Mouse (Mus musculus): ENCODE measurements at regions not wholly inside any gene's neighbourhood (a gene's known extent, or its start where the extent isn't known, plus 50 kb on each side); places are given as distances from the start of the nearest gene placed in this dataset.

DNA sequence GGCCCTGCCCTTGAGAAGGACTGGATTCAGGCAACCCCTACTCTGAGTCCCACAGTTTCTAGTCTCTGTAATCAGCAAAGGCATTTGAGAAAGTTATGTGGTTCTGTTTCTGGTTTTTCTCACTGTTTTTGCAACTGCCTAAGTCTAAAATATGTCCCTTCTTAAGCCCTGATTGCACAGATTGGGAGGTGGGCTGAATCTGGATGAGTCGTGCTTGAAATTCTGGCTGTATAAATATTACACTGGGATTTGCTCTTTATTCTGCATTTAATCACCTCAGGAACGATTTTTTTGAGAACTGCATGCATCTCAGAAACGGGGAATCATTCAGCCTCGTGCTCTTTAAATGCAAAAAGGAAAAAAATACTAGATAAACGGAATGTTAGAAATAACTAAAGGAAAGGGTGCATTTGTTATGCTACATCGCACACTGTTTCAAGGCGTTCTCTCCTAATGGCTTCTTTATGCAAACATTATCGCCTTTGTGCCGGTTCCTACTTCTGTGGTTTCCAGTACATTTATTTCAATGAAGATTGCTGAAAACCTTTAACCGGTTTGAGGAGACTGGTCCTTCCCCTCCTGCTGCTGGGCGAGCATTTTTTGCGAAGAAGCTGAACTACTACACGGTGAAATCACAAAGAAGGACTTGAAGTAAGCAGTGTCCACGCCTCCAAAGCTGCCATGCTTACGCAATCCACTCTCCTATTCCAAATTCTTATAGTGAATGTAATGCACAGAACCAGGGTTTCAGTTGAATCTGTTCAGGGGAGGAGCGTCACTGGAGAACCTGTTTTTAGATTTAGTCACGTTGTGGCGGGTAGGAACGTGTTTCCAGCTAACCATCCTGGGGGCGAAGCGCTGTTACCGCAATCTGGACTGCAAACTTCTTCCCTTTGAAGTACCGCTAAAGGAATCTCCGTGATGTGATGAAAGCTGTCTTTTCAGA, 327.8 kb upstream of the Nrp1 start:
- DNase-seq = no peak
- intact Hi-C loops (cut with DNase I) = no loop called here

DNA sequence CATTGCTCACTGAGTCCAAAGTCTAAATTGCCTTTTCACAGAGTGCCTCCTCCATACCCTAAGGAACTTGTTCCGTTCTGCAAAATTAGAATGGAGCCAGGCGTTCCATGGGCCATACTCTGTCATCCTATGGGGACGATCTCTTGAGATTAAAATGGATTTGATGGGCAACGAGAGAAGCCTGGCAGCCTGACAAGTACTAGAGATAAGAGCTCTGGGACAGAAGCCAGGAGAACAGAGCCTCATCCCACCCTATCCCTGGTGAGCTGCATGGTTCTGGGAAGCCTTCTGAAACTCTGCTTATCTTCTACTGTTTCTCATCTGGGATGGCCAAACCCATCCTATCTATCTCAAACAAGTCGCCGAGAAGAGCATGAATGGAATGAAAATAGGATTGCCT, 324.3 kb upstream of the Nrp1 start:
- intact Hi-C loops (cut with DNase I) = no loop called here
- peak in 1 of 2 experiments; percentile 35 for DNase-seq

DNA sequence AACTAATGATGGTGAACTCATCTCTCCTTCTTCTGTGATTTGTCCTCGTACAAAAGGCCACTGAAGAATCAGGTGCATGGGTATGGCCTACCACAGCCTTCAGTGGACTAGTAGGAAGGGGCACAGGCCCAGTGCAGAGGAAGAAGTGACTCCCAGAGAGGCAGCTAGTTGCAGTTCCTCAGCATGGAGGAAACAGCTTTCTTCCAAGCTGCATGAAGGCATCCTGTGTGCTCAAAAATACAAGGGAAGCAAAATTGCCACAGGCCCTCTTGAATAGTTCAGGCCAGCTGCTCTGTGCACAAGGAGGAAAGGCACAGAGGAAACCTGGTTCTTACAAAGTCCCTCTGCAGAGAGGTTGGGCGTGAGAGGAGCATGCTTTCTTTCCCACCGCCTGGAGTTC, 322.7 kb upstream of the Nrp1 start:
- intact Hi-C loops (cut with DNase I) = no loop called here
- peak in 1 of 2 experiments; percentile 12 for DNase-seq

DNA sequence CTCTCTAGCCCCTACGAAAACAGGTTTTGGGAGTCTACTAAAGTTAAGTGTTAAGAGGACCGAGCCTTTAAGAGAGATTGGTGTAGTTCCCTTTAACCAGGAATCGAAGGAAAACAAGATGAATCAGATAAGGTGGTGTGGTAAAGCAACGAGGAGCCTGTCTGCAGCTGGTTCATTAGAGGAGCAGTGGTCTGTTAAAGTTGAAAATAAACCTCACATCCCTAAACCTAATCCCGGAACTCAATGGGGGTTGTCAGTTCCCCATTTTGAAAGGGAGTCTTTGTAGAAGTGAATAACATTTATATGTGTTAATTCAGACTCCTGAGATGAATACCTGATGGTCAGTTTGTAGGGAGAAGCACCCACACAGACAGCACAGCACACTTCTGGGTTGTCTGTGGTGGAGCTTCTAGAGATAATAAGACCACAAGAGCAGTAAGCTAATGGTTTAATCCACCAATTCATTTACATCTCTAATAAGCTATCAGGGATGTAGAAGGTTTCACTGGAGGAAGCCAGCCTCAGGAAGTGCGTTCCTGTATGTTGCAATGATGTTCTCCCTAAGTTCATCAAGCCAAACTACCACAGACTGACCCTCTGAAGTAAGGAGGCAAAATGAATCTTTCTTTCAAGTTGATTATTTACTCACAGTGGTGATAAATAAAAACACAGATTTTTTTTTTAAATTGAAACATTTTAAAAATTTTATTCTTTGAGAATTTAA, 318.9 kb upstream of the Nrp1 start:
- DNase-seq = no peak
- intact Hi-C loops (cut with DNase I) = no loop called here

DNA sequence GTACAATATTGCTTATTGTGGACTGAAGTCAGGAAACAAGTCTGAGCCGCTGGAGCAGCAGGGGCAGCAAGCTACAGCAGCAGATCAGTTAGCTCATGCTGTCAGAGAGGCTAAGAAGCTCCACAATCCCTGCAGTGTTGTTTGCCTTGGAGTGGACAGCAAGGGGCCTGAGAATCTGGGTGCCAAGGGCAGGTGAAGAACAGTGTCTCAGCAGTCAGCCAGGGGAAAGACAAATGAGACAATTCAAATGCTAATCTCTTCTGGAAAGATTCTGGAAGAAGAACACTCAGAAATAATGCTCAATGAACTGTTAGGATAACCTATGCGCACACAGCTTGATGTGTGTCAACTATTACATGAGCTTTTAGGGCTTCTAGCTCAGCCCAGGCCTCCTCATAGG, 315.5 kb upstream of the Nrp1 start:
- no peak for DNase-seq
- intact Hi-C loops (cut with DNase I) = no loop called here

DNA sequence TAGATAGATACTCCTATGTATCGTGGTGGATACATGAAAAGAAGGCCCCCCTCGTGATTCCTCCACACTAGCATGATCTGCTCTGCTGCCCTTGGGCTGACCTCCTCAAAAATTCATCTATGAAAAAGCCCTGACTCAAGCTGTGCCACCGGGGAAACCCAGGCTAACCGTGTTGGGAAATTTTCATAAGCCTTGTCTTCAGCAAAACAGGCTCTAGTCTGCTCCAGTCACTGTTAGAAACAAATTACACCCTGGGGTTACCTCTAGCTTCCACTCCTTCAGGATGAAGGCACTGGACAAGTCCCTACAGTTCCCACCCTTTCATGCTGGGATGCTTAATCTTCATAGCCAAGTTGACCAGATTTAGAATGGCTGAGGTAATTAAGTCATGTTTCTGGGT, 315.0 kb upstream of the Nrp1 start:
- intact Hi-C loops (cut with DNase I) = no loop called here
- no peak for DNase-seq

DNA sequence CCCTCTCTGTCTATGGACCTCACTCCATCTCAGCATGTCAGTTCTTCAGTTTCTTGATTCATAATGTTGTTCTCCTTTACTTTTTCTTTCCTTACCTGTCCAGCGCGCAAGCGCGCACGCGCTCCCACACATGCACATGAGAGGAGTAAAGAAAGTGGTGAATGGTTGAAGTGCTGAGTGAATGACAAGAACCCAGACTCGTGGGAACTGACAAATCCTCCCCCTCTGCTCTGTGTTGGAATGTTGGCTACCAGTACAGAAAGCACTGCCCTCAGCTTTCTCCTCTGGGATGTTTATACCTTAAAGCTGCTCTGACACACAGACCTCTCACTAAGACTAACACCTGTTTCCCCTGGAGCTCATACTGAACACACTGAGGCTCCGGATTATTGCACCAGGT, 302.2 kb upstream of the Nrp1 start:
- DNase-seq = no peak
- intact Hi-C loops (cut with DNase I) = no loop called here

DNA sequence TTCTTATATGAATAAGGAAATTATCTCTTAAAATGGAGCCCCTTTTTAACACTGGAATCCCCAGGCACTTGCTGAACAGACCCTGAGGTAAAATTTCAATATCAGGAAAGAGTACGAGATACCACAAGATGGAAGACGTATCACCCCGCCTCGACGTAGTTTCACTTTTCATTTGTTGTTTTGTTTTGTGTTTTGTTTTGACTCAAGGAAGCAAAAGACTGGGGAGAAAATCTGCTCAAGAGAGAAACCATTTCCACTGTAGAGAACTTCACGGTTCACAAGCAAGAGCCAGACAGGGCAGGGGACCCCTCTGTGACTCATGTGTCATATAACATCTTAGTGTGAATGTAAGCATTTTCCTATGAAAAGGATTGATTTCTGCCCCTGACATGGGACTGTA, 300.6 kb upstream of the Nrp1 start:
- no peak for DNase-seq
- intact Hi-C loops (cut with DNase I) = no loop called here

DNA sequence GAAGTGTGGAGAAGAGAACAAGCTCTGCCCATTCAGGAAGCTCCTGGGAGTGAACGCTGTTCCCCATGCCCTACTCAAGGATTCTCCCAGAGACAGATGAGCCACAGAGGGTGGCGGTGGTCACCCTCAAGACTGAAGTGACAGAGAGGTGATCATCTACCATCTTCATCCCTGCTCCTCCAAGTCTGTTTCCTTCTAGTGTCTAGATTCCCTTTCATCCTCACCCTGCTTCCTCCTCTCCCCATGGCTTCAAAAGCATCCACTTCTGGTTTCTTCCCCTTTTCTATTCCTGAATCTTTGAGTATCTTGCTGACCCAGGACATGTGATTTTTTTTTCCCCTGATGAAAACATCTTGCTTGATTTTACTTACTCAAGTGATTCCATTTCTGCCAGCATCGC, 298.6 kb upstream of the Nrp1 start:
- intact Hi-C loops (cut with DNase I) = no loop called here
- no peak for DNase-seq

DNA sequence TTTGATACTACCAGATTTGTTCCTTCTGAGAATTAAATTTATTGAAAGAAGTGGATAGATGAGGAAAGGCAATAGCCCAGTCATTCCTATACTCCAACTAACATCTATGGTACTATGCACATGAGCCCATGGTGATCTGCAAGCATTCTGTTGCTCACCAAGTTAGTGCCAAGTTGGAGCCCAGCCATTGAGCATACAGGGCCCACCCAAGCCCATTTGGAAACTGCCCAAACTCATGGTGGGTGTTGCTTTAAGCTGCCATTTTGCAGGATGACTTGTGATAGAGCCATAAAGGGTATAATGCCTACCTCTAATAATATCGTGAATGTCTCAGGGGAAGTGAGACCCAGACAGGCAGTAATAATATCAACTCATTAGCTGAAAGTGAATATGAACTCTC, 294.2 kb upstream of the Nrp1 start:
- no peak for DNase-seq
- intact Hi-C loops (cut with DNase I) = no loop called here

DNA sequence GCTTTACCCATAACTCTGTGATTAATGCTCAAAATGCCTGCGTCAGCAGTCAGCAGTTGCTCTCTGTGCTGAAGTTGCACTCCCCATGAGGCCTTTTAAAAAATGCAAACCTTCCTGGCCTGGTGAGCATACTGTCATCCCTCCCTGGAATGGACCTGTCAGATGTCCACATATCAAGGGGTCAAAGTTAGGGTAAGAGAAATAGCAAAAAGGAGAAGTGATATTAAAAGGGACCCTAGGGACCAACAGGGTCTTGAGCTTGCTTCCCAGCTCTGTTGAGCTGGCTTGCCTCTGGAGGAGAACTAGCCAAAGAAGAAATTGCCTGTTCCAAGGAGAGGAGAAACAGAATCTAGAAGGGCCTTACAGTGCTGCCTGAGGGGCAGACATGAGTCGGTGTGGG, 293.3 kb upstream of the Nrp1 start:
- intact Hi-C loops (cut with DNase I) = no loop called here
- DNase-seq = no peak

DNA sequence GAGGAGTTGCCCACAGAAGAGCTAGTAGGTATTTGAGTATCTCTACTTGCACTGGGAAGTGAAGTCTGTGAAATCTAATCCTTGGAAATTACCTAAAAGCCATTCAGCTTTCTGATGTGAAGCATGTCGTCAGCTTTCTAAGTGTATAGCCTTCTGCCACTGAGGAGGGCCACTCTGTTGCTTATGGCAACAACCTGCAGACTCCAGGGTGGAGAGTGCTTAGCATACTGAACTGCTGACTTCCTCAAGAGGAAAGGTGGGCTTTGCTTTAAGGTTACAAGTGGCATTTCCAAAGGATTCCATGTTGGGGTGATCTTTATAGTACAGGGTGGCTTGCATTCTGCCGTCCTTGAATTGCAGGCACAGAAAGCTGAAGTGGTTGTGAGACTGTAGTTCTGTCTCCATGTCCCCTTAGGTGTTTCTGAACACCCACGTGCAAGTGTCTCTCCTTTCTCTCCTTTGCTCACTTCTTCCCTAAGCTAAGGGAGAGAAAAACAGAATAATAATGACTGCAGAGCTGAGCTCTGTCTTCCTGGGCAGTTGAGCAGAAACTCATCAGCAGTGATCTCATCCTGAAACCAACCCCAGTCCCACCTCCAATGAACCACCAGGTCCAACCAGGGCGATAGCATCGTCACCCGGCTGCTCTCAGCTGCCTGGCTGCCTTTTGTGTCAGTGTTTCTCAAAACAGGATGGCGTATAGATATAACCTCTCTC, 292.3 kb upstream of the Nrp1 start:
- DNase-seq = peak in 1 of 2 experiments; percentile 13

DNA sequence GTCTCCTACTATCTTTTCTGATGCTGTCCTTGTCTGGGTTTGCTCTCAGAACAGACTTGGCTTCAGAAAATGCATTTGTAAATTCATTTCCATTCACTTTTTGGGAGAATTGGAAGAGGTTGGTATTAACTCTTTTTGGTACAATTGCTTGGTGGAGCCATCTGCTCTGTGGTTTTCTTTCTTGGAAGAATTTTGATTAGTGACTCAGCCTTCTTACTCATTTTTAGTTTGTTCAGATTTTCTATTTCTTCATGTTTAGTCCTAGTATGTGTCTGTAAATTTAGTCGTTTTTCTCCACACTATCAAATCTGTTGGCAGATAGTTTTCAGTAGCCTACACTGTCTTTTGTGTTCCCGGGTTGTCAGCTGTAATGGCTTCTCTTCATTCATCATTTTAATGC, 288.7 kb upstream of the Nrp1 start:
- intact Hi-C loops (cut with DNase I) = no loop called here
- DNase-seq = no peak

More for the DNA sequence above, 292.3 kb upstream of the Nrp1 start:
- intact Hi-C loops (cut with DNase I) = no loop called here

DNA sequence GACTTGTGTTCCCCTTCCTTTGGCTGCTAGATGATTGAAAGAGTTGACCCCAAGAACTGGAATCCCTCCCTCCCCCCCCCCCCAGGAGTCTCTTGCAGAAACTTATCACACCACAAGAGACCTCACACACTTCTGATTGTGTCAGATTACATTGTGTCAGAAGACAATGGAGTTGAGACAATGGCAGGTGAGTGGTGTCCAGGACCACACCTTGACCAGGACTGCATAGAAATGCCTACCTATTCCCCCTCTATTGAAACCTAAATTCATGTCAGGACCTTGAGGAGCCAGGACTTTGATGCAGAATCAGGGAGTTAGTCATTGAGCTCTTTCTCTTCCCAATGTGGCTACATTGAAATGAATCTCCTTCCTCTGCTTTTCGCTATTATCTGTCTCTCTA, 282.8 kb upstream of the Nrp1 start:
- intact Hi-C loops (cut with DNase I) = no loop called here
- DNase-seq = no peak

DNA sequence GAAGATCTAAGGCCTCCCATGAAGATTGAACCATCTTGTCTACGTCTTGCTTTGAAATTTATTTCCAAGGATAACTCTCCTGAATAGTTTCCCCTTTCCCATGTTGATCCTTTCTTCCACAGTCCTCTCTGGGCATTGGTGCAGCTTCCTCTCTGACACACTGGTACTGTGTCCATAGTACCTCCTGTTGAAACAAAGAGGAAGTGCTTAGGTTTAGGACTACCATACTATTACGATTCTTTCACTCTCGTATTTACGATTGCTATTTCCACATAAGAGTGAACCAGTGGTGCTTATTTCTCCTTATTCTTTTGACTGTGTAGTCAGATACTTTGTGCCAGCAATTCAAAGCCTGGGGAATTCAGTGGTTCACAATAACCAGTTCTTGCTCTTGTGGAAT, 282.2 kb upstream of the Nrp1 start:
- intact Hi-C loops (cut with DNase I) = no loop called here
- DNase-seq = no peak

DNA sequence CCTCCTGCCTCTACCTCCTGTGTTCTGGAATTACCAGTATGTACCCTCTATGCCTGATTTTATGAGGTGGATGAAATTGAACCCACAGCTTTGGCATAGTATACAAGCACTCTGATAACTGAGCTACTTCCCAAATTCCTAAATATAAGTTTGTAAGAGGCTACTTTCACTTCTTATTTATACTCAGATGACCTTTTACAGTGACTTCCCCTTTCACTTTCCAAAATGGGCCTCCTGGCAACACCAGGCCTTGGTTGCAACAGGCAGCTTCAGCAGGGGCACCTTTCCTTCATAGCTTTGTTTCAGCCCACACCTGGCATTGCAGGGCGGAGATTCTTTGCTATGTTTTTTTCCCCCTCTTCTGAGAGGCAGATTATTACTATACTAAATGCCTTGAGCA, 279.7 kb upstream of the Nrp1 start:
- no peak for DNase-seq
- intact Hi-C loops (cut with DNase I) = no loop called here

DNA sequence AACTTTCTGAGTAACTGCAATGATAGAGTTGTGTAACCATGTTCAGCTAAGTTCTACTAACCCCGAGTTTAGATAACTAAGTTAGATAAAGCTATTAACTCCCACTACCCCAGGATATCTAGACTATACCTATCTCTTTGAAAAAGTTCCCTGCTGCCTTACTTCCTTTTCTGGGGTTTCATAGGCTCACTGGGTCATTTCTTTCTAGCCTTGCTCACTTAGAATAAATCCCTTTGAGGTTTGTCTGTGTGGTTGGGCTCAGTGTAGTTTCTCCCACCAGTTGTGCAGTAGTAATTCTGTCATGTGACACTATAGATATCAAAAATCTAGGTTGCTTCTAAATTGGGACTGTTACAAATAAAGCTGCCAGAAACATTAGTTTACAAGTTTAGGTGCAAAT, 272.6 kb upstream of the Nrp1 start:
- intact Hi-C loops (cut with DNase I) = no loop called here
- no peak for DNase-seq

DNA sequence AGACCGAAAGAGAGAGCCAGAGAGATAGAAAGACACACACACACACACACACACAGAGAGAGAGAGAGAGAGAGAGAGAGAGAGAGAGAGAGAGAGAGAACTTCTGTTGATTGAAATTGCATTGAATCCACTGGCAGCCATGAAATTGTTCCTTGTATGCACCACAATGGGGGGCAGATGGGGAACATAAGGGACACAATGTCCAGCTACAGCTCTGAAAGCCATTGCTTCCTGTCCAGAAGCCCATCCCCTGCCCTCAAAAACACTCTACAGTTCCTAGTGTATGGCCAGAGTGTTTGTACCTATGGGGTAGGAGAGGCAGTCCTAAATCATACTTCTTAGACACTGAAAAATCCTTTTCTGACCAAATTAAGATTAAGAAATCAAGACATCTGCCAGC, 270.9 kb upstream of the Nrp1 start:
- intact Hi-C loops (cut with DNase I) = no loop called here
- DNase-seq = no peak

DNA sequence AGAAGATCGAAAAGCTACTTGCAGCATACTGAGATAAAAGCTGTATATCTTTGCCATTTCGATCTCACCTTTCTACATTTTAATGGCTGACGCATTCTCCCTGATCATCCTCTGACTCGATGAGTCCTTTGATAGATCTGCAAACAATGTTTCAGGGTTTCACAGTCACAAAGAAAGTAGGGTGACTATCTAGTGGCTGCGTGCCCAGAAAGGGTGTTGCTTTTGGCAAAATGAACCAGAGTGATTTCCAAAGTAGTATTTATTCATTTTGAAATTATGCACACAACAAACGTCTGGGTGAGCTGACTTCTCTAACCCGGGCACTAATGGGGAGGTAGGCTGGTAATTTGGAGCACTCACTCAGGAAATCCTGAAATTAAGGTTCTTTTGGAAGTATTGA, 265.6 kb upstream of the Nrp1 start:
- intact Hi-C loops (cut with DNase I) = no loop called here
- peak; percentile 23 to 58 for DNase-seq

DNA sequence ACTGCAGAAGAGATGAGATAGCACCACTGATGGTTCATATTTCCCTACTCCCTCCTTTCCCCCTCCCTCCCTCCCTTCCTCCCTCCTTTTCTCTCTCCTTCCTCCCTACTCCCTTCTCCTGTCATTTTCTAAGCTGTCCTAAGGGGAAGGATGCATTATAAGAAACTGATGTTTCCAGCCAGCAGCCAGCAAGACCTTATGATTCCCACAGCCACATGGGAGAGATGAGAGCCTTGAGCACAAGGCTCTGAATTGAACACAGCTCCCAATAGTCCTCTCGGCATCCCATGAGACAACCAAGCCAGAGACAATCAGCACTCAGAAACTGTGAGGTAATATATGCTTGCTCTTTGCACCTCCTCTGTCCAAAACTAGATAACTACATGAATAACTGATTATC, 263.0 kb upstream of the Nrp1 start:
- intact Hi-C loops (cut with DNase I) = no loop called here
- DNase-seq = no peak

DNA sequence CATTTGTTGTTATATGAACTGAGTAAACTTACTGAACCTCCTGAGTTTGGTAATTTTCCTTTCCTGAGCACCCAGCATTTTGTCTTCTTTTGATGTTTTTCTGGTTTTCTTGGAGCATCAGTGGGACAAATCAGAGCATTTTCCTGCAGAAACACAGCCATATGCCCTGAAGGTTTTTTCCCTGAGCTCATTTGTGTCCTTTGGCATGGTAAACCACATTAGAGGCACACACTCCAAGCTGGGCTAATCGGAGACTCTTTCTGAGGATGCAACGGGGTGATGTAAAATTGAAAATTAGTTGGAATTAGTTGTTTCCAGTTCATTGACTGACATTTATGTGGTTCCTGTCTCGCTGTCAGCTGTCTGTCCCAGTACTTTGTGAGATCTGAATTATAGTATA, 260.8 kb upstream of the Nrp1 start:
- no peak for DNase-seq
- intact Hi-C loops (cut with DNase I) = no loop called here

All from heart, postnatal 14 days (tissue).